Mouse (Mus musculus): ENCODE results near the gene Arl8b.

Arl8b gene

DNA sequence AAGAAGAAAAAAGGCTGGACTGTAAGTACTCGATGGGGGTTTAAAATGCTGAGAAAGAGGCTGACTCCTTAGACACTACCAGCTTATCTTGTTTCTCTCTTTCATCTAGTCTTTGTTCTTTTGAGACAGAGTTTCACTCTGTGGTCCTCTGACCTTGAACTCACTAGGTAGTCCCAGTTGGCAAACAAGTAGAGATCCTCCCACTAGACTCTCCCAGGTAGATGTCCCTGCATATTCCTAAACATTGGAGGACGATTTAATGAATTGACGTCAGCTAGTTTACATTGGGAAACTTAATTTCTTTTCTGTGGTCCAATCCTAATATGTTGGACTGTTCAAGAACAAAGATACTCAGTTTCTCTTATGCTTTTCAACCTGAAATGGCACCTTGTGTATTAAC lies 2.7 kb downstream of the Arl8b start:
- no peak for DNase-seq

DNA sequence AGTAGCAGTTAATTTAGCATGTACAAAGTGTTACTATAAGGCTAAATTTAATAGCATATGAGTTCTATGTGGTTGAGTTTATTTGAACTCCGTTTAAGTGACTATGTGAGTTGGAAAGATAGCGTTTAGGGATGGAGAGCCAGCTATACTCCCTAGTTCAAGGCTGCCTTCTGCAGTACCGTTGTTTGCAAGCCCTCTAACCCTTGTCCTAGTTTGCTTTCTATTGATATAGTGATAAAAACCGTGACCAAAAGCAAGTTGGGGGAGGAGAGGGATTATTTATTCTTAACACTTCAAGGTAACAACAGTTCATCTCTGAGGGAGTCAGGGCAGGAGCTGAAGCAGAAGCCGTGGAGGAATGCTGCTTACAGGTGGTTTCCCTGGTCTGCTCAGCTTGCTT lies 8.6 kb downstream of the Arl8b start:
- DNase-seq, result no peak

DNA sequence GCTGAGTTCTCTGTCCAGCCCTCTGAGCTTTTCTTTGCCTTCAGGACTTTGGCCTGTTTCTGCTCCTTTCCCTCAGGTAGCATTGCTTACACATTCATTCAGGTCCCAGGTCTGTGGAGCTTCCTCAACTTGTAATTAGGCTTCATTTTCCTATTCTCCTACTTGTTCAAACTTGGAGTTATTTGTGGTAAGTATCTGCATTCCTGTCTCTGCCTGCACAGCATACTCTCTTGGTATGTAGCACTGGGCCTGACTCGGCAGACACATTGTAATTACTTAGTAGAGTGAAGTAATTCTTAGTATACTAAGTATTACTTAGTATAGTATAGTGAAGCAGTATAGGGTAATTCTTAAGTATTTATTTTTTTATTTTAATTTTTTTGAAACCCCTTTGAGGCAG lies 13.0 kb downstream of the Arl8b start:
- DNase-seq, result no peak

DNA sequence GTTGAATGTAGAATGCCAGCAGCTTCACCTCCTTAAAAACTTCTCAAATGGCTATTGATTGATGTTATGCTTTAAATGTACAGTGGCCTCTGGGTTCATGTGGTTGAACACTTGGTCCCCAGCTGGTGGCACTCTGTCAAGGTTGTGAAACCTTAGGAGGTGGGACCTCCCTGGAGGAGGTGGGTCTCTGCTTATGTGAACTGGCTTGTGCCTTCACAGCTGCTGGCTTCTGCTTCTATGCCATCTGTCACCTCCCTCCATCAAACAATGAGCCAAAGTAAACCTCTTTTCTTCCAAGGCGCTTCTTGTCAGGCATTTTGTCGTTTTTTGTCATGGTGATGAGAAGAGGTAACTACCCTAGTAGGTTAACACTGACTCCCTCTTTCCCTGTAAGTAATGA lies 13.8 kb downstream of the Arl8b start:
- DNase-seq, result peak; percentile 45 to 64

DNA sequence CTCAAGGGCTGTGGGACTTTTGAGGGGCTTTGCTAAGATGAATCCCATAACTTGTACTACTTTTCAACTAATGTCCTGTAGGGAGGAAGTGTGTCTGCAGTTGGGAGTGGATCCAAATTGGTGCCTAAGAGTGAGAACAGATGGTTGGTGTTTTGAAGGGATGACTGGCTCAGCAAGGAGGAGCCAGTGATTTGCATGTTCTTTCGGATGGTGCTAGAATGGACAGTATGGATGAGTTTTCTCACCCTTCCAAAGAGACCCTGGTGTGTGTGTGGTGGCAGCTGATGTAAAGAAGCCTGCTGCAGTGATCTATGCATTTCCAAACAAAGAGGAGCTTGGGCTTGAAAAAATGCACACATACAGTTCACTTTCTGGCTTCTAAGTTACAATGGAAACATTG lies 22.3 kb downstream of the Arl8b start:
- DNase-seq, result peak; percentile 42 to 47

DNA sequence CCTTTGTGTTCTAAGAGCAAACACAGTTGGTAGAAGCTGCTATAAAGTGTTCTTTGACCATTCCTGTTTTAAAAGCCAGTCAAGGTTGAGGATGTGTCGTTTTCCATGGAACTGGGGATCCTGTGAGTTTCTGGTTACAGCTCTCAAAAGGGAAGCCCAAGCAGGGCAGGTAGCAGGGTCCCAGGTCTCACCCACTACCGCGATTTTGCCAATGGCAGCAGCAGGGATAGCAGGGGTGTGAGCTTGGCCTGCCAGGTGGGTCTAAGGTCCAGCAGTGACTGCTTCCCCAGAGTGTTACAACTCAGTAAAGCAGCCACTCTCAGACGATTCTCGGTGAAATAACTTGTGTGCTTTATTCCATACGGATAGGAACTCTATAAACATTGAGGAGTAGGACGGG lies 23.0 kb downstream of the Arl8b start:
- no peak for DNase-seq

DNA sequence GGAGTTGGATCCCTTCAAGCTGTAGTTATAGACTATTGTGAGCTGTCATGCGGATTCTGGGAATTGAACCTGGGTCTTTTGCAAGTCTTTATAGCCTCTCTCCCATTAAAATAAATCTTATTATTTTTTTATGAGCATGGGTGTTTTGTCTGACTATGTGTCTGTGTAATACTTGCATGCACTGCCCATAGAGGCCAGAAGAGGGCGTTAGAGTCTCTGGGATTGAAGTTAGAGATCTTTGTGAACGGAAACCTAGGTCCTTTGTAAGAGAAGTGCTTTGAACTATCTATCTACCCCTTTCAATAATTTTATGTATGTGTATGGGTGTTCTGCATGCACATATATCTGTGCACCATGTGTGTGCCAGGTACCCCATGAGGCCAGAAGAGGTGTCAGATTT lies 24.5 kb downstream of the Arl8b start:
- DNase-seq, result no peak

DNA sequence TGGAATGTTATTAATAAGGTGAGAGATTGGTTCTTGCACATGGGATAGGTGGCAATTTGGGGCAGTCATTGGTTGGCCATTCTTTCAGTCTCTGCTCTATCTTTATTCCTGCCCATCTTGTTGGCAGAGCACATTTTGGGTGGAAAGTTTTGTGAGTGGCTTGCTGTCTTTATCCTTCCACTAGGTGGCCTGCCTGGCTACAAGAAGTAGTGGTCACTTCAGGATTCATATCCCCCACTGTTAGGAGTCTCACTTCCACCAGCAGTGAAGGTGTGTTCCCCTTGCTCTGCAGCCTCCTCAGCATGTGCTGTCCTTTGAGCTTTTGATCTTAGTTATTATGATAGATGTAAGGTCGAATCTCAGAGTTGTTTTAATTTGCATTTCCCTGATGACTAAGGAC lies 25.9 kb downstream of the Arl8b start:
- no peak for DNase-seq

DNA sequence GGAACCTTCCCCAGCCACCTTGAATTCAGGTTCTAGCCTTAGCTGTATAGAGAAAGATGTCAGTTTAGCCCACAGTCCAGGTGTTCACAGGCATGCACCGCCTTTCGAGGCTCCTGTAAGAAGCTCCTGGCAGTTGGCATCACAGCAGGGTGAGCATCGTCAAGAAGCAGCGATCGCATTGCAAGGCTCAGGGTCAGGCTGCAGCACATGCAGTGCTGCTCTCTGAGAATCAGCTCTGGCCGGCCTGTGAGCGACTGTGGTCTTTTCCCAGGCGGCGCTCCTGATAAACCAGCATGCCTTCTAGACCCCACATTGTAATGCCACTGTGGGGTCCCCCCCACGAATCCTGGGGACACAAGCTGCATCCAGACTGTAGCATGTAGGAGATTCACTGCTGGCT lies 27.3 kb downstream of the Arl8b start:
- peak; percentile 18 to 52 for DNase-seq

DNA sequence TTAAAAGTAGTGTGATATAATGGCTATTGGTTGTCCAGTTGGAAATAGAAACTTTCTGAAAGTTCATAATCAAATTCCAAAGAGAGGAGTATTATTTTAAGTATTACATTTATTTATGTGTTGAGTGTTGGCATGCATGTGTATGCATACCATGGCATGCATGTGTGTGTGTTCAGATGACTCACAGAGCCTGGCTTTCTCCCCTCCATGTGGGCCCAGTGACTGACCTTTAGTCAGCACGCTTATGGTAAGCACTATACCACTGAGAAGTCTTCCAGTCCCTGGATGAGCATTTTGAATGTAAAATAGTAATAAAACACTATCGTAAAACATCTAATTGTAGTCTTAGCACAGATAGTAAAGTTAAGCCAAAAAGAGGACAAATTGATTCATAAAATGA lies 29.2 kb downstream of the Arl8b start:
- DNase-seq, result no peak

DNA sequence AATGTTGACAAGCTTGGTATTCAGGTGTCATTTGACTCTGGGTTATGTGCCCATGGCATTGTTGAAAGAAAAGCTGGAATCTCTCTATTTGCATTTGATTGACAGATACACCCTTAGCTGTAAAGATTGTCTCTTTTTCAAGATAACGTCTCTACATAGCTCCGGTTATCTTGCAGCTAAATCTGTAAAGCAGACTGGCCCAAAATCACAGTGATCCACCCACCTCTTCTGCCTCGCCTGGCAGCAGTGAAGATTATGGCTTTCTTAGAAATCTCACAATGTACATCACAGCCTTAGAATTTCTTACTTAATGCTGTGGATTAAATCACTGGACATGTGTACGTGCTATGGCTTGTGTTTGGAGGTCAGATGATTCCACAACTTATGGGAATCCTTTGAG lies 34.6 kb downstream of the Arl8b start:
- DNase-seq, result no peak

DNA sequence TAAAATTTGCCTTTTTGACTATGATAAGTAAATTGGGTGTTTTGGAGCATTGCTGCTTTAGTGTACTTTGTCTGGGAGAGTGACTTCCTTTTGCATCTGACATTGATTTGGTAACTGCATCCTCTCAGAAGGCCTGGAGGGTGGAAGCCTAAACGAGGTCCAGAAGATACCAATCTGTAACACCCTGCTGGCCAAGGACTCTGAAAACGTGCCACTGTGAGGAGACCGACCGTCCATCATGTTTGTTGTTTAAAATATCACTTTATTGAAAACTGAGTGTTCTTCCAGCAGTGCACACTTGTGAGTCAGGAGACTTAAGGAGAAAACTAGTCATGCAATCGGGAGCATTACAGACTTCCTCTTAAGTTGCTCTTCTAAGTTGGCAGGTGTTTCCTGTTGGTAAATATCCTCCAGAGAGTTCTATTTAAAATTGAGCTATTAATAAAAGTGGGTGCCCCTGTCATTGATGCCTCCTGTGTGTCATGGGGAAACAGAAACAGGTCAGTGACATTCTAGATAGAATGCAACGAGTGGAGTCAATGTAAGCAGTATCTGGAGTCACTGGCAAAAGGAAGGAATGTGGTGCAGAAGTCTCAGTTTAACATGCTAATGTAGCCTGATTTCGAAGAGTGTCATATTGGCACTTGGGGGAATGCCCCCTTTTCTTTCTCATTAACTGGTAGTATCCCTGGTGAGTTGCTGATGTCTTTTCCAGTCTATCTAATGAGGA lies 42.1 kb downstream of the Arl8b start:
- no peak for DNase-seq

DNA sequence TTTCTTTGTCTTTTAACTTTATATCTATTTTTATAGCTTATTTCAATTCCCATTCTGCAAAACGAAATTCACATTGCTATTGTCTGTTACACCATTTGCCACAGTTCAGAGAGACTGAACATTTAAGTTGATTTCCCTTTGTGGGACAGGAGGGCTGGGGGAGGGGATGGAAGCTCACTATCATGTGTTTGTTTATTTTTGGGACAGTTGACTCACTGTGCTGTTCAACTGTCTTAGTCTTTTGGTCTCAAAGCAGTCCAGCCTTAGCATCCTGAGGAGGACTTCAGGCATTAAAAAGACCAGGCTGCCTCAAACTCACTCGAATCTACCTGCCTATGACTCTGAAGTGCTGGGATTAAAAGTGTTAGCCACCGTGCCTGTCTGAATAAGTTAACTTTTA lies 43.2 kb downstream of the Arl8b start:
- DNase-seq, result no peak

DNA sequence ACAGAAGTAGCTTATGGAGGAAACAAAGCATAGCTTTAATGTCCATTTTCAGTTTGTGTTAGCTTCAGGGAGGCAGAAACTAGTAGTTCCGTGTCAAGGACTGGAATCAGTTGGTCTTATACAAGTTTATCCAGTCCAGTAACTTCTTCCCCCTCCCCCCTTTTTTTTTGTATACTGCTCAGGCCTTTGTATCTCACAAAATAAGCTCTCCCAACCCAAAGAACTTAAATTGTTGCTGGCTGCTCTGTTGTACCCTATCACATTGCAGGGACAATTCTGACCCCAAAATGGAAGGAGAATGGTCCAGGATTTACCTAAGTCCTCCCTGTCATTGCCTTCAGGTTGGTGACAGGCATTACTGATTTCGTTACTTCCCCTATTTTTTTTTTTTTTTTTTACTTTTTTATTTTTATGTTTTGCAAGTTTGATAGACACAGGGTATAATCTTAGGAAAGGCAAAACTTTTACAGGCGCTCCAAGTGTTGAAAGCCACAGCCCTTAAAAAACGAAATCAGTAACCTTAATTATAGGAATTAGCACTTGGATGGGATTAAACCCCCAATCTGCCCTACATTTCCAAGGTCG lies 44.5 kb downstream of the Arl8b start:
- no peak for DNase-seq

DNA sequence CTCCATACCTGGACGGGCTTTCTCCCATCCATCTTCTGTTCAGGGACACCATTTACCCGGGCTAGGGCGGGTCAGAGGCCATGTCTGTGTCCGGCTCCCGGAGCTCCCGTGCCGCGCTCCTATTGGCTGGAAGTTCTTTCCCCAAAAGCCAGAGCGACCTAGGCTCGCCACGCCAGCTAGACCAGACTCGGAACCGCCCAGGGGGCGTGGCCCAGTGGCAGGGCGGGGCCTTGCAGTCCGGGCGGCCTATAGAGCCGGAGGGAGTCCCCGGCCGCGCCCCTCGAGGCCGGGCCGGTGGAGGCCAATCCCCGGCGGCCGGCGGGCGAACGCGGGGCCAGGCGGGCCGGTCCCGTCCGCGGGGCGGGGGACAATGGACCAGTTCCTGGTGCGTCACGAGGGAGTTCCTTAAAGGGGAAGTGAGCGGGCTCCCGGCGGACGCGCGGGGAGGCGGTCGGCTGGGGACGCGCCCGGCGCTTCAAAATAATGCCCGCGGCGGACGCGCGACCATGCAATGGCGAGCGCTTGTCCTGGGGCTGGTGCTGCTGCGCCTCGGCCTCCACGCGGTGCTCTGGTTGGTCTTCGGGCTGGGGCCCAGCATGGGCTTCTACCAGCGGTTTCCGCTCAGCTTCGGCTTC lies 45.5 kb downstream of the Arl8b start, which contains the start of gene Edem1:
TSS of gene Edem1 (plus strand) at position 408 of the 635 bp plus-strand sequence.
- DNase-seq, result peak; percentile 94 to 97

DNA sequence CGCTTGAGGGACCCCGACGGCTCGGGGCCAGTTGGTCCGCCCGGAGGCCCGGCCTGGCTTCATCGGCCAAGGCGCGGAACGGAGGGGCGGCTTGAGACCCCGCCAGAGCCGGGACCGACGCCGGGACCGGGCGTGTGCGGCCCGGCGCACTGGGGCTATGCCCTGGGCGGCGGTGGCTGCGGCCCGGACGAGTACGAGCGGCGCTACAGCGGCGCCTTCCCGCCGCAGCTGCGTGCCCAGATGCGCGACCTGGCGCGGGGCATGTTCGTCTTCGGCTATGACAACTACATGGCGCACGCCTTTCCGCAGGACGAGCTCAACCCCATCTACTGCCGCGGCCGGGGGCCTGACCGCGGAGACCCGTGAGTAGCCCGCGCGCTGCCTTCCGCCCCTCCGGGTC lies 46.0 kb downstream of the Arl8b start:
- peak; percentile 53 to 58 for DNase-seq

DNA sequence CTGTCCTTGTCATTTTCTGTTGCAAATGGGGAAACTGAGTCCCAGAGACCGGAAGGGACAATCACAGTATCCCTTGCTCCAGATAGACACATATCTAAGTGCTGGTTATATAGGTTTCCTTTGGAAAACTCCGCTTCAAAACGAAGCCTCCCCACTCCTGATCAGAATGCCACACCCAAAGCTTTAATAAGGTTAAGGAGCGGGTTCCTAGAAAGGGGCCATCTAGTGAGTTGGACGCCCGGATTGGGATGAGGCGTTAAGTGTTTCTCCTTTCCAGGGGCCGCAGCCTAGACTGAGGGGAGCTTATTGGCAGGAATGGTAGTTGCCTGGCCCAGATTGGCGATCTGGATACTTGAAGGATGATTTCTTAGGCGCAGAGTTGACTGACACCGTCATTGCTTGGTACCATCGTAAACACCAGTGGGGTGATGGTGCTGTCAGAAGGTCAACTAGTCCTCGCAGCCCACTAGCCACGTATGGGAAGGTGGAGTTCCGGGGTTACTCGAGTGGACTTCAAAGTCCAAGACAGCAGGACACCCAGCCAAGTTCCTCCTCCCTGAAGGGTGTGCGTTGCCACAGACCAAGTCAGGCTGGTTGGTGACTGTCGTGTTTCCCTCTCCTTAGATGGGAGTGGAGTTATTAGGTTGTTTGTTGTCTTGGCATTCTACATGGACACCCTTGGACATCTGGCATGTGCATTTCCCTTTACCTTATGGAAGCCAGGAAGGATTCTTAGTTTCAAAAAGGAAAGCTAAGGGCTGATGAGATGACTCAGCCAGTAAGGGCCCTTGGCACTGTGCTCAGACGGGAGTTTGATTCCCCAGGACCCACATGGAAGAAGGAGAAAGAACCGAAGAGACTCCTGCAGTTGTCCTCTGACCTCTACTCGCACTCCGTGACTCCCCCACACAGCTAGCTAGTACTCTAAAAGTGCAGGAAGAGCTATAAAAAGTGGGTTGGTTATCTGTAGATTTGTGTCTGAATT lies 46.8 kb downstream of the Arl8b start:
- peak; percentile 32 to 42 for DNase-seq

DNA sequence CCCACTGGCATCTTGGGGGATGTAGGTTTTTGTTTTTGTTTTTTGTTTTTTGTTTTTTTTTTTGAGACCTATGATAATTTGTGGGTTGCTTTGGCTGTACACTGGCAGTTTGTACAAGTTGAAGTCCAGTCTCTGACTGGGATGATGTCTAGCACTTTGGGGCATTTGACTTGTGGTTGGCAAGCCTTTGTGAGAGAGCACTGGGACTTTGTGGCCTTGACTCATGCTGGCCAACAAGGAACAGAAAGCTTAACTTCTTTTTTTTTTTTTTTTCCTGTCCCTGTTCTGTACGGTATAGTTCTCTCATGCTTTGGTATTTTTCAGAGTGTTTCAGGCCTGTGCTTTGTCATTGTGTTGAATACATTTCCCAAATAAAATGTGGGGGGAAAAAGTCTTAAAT lies 49.3 kb downstream of the Arl8b start:
- no peak for DNase-seq

DNA sequence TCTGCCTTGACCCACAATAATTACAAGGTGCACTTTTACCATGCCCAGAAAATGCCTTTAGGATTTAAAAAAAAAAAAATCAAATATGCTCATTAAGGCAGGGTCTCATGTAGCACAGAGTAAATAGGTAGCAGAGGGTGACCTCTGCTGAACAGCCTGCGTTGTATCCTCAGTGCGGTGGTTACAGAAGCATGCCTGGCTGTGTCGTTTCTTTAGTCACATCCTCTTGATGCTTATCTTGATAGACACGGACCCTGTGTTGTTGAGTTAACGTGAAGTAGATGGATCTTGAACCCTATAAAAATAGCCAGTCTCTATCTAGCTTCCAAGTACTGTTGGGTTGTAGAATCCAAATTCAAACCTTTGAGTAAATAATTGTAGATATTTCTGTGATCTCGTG lies 50.1 kb downstream of the Arl8b start:
- DNase-seq, result no peak

DNA sequence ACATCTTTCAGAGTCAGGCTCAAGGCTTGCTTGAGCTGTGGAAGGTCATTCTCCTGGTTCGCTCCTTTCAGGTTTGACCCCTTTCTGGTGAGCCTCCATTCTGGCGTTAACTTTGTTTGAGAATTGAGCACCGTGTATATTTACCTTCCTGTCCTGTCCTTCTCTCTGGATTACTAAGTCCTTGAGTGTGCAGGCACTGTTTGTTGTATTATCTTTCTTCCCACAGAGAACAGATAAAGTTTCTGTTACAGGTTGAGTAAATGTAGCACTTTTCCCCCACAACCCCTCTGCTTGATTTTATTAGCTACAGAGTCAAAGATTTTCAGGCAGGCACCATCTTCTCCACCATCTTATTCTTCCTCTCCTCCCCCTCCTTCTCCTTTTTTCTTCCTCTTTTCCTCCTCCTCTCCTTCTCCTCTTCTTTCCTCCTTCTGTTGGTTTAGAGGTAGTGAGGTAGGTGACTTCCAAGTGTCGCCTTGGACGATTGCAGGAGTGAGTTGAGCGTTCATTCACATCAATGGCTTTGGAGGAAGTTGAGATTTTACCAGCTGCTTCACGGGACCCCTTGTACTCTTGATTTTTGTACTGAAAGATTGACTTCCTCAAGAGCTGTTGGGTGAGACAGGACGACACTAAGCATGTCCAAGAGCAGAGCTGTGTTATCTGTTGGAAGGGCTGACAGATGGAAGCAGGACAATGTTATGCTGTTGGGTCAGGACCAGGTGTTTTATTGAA lies 51.2 kb downstream of the Arl8b start:
- DNase-seq, result no peak

DNA sequence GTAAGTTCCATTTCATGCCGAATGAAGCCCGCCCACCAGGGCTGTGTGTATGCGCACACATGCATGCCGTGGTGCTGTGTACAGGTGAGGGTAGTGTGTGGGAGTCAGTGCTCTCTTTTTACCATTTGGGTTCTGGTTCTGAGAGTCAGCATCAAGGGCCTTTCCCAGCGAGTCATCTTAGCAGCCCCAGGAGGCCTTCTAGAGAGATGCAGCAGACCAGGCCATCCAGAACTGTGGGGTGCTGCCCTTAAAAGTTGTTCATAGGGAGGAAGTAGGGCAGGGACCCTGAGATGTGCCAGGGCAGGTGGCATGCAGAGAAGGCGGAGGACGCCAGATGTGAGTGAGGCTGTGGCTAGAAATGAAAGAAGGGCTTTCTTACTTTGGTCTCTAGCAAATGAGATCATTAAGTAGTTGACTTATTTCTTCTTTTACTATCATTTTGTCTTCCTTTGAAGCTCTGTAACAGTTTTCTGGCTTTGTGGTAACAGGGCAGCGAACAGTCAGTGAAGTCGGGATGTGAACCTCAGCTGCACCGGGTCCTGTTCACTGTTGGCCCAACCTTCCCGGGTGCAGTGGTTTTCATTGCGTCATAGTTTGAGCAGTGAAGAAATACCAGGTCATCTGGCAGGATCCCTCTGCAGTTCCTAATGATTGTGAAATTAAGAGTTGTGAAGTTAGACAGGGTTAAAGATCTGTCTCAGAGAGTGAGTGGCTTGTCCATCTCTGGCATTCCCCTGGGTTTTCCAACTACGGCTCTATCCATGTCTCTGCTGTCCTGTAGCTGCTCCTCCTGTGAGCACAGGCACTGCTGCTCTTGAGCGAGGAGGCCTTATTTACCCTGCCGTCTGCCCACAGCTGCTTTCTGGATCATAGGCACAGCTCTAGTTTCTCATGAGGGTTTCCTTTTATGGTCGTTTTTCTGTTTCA lies 53.1 kb downstream of the Arl8b start:
- DNase-seq, result no peak

Measured in cerebellum, postnatal 10 days (tissue).